Mouse (Mus musculus) embryonic facial prominence, embryonic 12.5 days (tissue): ENCODE data around the gene Rab15. TPM values are rescaled to one million over a fixed set of nuclear protein-coding genes. Genes with fewer than 3 reads are reported as not detected.

Experiments used
- ATAC-seq: fragments of 200-750 bp; cut with Nextera tagmentation; 2 replicates; pipeline ENCODE4 v1.8.0; 2017; ENCODE audit not compliant: insufficient number of reproducible peaks, insufficient read depth, low FRiP score, low TSS enrichment
- H3K27ac ChIP-seq: fragments of 300-500 bp; sonication (generic); 2 replicates; pipeline ENCODE4 v1.5.1; 2016; ENCODE audit warnings: mild to moderate bottlenecking
- H3K27me3 ChIP-seq: fragments of 300-500 bp; sonication (generic); 2 replicates; pipeline ENCODE4 v1.6.1; 2016; ENCODE audit warnings: mild to moderate bottlenecking, moderate library complexity
- H3K36me3 ChIP-seq: fragments of 300-500 bp; sonication (generic); 2 replicates; pipeline ENCODE4 v1.6.1; 2016; ENCODE audit warnings: mild to moderate bottlenecking
- H3K4me1 ChIP-seq: fragments of 300-500 bp; sonication (generic); 2 replicates; pipeline ENCODE4 v1.6.1; 2016
- H3K4me2 ChIP-seq: fragments of 300-500 bp; sonication (generic); replicated peaks from 2 replicates; pipeline ENCODE4 v1.6.1; 2016; ENCODE audit warnings: mild to moderate bottlenecking, moderate library complexity
- H3K4me3 ChIP-seq: fragments of 300-500 bp; sonication (generic); 2 replicates; pipeline ENCODE4 v1.5.1; 2016; ENCODE audit warnings: mild to moderate bottlenecking
- H3K9ac ChIP-seq: fragments of 300-500 bp; sonication (generic); 2 replicates; pipeline ENCODE4 v1.6.1; 2016; ENCODE audit warnings: mild to moderate bottlenecking, moderate library complexity
- H3K9me3 ChIP-seq: fragments of 300-500 bp; sonication (generic); 2 replicates; pipeline ENCODE4 v1.6.1; 2016; ENCODE audit warnings: mild to moderate bottlenecking, moderate library complexity
- WGBS: fragments of 180-500 bp; shearing (Covaris S2); methylation state at CpG from one replicate; pipeline ENCODE4 v1.1.7; 2016; 5-methylcytosine and 5-hydroxymethylcytosine counted together
- polyA plus RNA-seq: library from polyadenylated mRNA; unstranded; fragments of >200 nt; fragmentation: Nextera tagmentation; extraction: Ambion mirVana; gene quantifications from 2 replicates; pipeline ENCODE4 v1.2.1, GENCODE M21; 2016

Gene Rab15
- polyA plus RNA-seq, 1 experiment from 2014 or later = 26.6 TPM

DNA sequence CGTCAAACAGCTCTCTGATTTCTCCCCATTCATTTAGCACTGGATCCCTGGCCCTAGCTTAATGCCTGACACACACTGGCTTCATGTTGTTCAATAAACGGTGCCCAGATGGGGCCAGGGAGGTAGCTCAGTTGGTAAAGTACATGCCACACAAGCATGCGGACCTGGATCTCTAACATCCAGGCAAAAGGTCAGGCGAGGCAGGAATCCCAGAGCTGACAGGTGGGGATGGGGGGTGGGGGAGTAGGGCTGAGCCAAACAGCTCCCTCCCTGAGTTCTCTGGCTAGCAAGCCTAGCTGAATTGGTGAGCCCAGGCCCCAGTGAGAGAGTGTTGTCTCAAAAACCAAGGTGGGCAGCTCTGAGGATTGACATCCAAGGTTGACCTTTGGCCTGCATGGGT is 5.5 kb downstream of the Rab15 start:
- peak overlapping the region; percentile 65; the same call in 1 of the 2 replicates for H3K27ac ChIP-seq

DNA sequence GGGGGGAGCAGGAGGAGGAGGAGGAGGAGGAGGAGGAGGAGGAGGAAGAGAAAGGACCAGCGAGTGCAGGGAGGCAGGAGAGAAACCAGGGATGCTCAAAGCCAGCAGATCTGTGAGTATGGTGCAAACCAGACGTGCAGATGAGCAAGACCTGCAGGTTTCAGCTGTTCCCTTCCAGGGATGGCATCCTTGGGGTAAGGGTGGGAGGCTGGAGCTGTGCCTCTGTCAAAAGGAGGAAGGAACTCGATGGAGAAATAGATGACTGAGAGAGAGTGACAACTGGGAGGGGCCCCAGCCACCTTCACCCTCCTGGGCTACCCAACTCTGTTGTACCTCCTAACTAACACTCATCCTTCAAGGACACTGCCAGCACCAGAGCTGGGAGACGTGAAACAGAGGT is 6.0 kb downstream of the Rab15 start:
- Histone ChIP-seq H3K36me3 (no peaks in the 10 kb centered on the region), H3K4me3 (no peak overlapping the region), H3K27ac (no peak overlapping the region), H3K9me3 (no peaks in the 10 kb centered on the region), H3K4me2 (no peak overlapping the region), H3K4me1 (peaks cover 27% of the 10 kb centered on the region), H3K27me3 (peaks cover 27% of the 10 kb centered on the region), H3K9ac (no peak overlapping the region)
- ATAC-seq = no peak
- WGBS = 31% methylated on average over 3 of the region's 4 CpGs

More for the DNA sequence above, 5.5 kb downstream of the Rab15 start:
- no peak overlapping the region for H3K4me2 ChIP-seq
- no peaks in the 10 kb centered on the region for H3K9me3 ChIP-seq
- peaks cover 27% of the 10 kb centered on the region for H3K27me3 ChIP-seq
- no peak overlapping the region for H3K9ac ChIP-seq
- WGBS = 48% methylated on average over 4 of the region's 4 CpGs
- peaks cover 29% of the 10 kb centered on the region for H3K4me1 ChIP-seq
- H3K36me3 ChIP-seq = no peaks in the 10 kb centered on the region
- no peak for ATAC-seq
- H3K4me3 ChIP-seq = no peak overlapping the region

DNA sequence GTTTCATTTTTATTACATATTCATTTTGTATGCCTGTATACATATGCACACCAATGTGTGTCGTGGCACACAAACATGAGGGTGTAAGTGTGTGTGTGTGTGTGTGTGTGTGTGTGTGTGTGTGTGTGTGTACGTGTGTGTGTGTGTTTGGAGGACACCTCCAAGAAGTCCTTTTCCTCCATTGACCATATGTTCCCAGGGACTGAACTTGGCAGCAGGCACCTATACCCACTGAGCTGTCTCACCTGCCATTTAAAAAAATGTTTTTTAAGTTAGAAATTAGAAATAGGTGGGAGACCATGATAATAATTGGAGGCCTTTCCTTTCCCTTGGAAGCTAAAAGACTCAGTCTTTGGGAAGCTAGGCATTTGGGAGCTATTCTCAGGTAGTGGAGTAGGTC is 8.6 kb downstream of the Rab15 start:
- ATAC-seq = no peak
- Histone ChIP-seq H3K9me3 (no peaks in the 10 kb centered on the region), H3K4me2 (no peak overlapping the region), H3K27me3 (peaks cover 4% of the 10 kb centered on the region), H3K4me3 (no peak overlapping the region), H3K9ac (no peak overlapping the region), H3K36me3 (no peaks in the 10 kb centered on the region), H3K4me1 (peaks cover 11% of the 10 kb centered on the region), H3K27ac (no peak overlapping the region)
- 87% methylated on average over 2 of the region's 2 CpGs for WGBS

DNA sequence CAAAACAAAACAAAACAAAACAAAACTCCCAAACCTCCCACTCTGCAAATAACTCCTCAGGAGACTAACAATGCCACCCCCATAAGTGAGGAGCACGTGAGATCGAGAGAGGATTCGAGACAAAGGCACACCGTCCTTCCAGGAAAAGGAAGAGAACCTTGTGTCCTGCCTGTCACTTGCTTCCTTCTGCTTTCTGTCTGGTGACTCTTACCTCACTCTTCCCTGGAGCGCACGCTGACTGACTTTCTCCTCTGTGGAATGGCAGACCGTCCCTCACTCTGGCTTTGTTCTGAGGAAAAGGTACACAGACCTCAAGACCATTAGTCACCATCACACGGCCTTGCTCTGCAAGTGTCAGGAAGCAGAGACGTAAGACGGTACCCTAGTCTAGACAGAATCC is 9.2 kb downstream of the Rab15 start:
- WGBS = 75% methylated on average over 10 of the region's 10 CpGs
- Histone ChIP-seq H3K9me3 (no peaks in the 10 kb centered on the region), H3K4me3 (no peak overlapping the region), H3K27me3 (no peaks in the 10 kb centered on the region), H3K27ac (no peak overlapping the region), H3K4me1 (peaks cover 11% of the 10 kb centered on the region), H3K4me2 (no peak overlapping the region), H3K9ac (no peak overlapping the region), H3K36me3 (no peaks in the 10 kb centered on the region)
- no peak for ATAC-seq

DNA sequence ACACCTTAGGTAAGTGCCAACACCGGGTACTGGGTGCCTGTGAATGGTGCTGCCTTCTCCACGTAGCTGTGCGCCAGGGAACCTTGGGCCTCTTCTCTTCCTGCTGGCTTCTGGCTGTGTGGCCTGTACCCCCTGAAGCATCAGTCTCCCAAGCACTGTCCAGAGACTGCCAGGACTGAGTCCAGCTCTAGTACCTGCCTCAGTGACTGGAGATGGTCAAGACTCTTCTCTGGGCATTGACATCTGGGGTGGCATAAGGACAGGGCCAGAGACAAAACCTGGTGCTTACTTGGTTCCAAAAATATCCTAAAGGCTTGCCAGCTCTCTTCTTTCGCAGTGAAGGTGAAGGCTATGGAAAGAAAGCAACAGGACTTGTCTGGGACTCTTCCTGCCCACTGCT is 11.7 kb downstream of the Rab15 start:
- Histone ChIP-seq H3K4me2 (no peak overlapping the region), H3K4me1 (no peaks in the 10 kb centered on the region; the same call in 1 of the 2 replicates), H3K9ac (no peak overlapping the region), H3K4me3 (no peak overlapping the region), H3K27me3 (no peaks in the 10 kb centered on the region), H3K9me3 (no peaks in the 10 kb centered on the region), H3K27ac (no peak overlapping the region), H3K36me3 (no peaks in the 10 kb centered on the region)
- no peak for ATAC-seq
- 89% methylated on average over 4 of the region's 4 CpGs for WGBS

DNA sequence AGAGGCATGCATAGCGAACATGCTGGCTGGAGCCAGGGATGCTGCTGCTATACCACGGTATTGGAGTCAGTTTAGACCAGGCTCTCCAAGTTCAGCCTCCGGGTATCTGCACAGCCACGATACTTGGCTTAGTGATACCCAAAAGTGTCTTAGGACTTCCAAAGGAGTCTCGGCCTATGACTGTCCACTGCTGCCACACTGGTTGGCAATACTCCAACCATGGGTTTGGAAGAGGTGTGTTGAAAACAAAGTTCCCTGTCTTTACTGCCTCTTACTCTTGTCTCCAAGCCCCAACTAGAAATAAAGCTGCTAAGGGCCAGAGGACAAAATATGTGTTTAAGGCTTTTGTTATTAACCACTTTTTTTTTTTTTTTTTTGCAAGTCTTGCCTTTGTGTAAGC is 12.2 kb downstream of the Rab15 start:
- 88% methylated on average over 5 of the region's 5 CpGs for WGBS
- no peak for ATAC-seq
- Histone ChIP-seq H3K9ac (no peak overlapping the region), H3K4me3 (no peak overlapping the region), H3K36me3 (no peaks in the 10 kb centered on the region), H3K4me1 (no peaks in the 10 kb centered on the region), H3K4me2 (no peak overlapping the region), H3K9me3 (no peaks in the 10 kb centered on the region), H3K27ac (no peak overlapping the region), H3K27me3 (no peaks in the 10 kb centered on the region)

DNA sequence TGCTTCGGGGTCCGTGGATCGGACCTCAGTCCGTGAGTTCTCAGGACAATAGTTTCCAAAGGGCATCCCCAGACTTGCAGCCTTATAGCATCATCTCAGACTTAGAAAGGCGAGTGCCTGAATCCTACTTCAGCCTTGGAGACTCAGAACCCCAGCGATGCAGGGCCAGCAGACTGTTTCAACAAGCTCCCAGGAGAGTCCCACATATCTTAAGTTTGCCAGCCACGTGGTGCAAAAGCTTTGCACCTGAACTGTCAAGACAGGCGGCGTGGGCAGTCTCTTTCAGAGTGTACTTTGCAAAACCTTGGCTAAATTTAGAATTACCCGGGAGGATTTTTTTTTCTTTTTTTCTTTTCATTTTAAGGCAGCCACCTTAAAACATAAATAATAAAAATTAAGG is 14.9 kb downstream of the Rab15 start:
- H3K4me1 ChIP-seq = no peaks in the 10 kb centered on the region
- ATAC-seq = no peak
- no peaks in the 10 kb centered on the region for H3K27me3 ChIP-seq
- H3K9me3 ChIP-seq = no peaks in the 10 kb centered on the region
- no peak overlapping the region for H3K27ac ChIP-seq
- no peak overlapping the region for H3K9ac ChIP-seq
- no peak overlapping the region for H3K4me3 ChIP-seq
- H3K4me2 ChIP-seq = no peak overlapping the region
- H3K36me3 ChIP-seq = no peaks in the 10 kb centered on the region
- WGBS = 75% methylated on average over 10 of the region's 10 CpGs

DNA sequence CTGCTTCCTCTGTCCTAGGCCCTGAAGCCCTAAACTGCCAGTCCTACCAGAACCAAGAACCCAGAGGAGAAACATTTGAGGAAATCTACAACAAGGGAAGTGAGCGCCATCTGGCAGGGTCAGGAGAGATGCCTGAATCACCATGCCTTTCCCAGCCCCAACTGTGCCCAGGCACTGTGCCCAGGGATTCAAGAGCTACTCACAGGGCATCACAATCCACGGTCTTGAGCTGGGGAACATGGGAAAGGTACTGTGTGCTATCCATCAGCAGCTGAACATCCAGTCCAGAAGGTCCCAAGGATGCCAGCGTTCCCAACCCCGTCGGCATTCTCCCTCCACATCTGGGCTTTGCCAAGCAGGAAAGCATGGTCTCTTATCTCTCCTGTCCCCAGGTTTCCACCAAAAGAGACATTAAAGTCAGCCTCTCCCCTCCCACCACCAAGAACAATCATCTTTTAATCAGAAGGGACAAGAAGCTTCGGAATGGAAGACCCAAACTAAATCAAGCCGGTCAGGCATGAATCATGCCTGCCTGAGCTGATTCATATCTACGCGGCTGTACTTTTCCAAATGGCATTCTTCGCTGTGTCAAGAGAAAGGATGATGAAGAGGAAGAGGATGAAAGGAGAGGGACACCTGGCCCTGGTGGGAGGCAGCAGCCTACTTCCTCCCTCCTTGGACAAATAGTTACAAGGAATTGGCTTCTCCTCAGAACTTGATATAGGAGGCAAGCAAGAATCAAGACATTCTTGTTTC is 17.5 kb downstream of the Rab15 start:
- Histone ChIP-seq H3K9me3 (no peaks in the 10 kb centered on the region), H3K27me3 (no peaks in the 10 kb centered on the region), H3K4me3 (no peak overlapping the region), H3K36me3 (no peaks in the 10 kb centered on the region), H3K4me1 (no peaks in the 10 kb centered on the region), H3K9ac (no peak overlapping the region), H3K27ac (no peak overlapping the region), H3K4me2 (no peak overlapping the region)
- 91% methylated on average over 10 of the region's 10 CpGs for WGBS
- ATAC-seq = no peak

DNA sequence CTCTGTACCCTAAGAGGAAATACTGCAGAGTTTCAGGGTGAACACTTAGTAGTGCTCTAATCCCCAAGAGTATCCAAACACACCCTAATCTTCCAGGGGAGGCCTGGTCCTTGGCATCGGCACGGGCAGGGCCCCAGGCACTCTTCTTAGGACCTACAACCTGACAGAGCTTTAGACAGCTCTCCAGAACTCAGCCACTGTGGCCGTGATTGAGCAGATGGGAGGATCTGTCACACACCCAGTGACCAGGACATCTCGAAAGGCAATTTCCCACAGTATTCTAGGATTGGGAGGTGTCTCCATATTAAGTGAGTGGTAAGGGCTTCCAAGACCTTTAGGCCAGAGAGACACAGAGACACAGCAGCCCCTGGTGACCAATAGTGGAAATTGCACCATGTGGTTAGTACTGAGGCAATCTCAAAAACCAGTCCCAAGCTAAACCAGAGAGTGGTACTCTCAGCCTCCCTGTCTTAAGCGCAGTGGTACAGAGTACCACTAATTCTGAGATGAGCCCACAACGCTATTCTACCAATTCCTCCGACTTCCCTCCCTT is 18.9 kb downstream of the Rab15 start:
- Histone ChIP-seq H3K36me3 (no peaks in the 10 kb centered on the region), H3K9ac (no peak overlapping the region), H3K4me3 (no peak overlapping the region), H3K4me2 (no peak overlapping the region), H3K9me3 (no peaks in the 10 kb centered on the region), H3K4me1 (no peaks in the 10 kb centered on the region), H3K27ac (no peak overlapping the region), H3K27me3 (no peaks in the 10 kb centered on the region)
- ATAC-seq = no peak
- 51% methylated on average over 7 of the region's 7 CpGs for WGBS

DNA sequence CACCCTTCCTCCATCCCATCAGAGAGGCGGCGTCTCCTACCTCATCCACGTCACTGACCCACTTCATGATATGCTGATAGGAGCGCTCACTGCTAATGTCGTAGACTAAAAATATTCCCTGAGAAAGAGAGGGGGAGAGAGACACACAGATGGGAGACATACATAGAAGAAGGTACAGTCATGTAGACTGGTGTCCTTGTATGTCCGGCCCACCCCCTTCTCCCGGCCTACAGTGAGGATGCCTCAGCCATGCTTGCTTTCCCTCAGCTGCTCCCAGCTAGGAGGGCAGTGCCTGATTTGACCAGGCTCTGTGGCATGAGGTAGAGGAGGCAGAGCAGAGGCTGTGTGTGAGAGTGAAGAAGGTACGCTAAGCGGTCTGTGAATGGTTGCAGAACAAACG is 19.7 kb downstream of the Rab15 start:
- Histone ChIP-seq H3K4me3 (no peak overlapping the region), H3K9ac (no peak overlapping the region), H3K4me2 (no peak overlapping the region), H3K4me1 (0 out of 2 replicates have a peak, but pooled peaks cover 5% of the 10 kb centered on the region), H3K36me3 (no peaks in the 10 kb centered on the region), H3K27ac (no peak overlapping the region), H3K9me3 (no peaks in the 10 kb centered on the region), H3K27me3 (no peaks in the 10 kb centered on the region)
- ATAC-seq = no peak
- 94% methylated on average over 10 of the region's 10 CpGs for WGBS

DNA sequence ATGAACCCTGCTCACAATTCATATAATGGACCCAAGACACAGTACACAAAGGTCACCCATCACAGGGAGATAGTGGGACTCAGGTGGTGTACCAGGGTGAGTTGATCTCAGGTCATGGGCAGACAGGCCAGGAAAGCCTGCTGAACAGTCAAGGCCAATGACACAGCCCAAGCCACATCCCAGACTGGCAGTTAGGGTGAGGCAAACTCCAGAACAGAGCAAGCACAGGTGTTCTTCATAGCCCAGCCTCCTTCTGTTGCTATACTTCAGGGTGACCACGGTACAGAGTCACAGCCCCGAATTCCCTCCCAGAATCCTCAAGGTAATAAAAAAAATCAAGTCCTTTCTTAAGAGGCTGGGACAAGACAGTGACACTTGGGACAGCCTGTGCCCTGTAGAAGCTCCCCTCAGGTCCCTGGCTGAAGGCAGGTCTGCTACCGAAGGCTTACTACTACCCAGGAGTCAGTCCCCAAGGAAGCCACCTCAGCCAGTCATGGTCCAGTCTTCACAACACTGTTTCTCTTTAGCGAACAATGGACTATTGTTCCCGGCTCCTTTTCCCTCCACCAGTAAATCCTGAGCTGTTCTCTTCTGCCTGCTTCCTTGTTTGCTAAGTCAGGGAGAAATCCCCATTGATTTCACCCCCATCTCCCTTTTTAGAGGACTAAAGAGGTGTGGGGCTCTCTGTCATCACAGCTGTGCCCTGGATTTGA is 24.5 kb downstream of the Rab15 start:
- 0 out of 2 replicates have a peak, but pooled peaks have one; percentile 35 for ATAC-seq
- 51% methylated on average over 5 of the region's 5 CpGs for WGBS
- H3K27ac ChIP-seq = no peak overlapping the region
- 0 out of 2 replicates have a peak, but pooled peaks cover 5% of the 10 kb centered on the region for H3K4me1 ChIP-seq
- H3K9me3 ChIP-seq = no peaks in the 10 kb centered on the region
- no peaks in the 10 kb centered on the region for H3K36me3 ChIP-seq
- H3K4me2 ChIP-seq = no peak overlapping the region
- no peak overlapping the region for H3K9ac ChIP-seq
- no peaks in the 10 kb centered on the region for H3K27me3 ChIP-seq
- no peak overlapping the region for H3K4me3 ChIP-seq
